Mouse (Mus musculus) megakaryocyte progenitor cell, adult 5-6 weeks (primary cell): ENCODE measurements around the gene Tbc1d14. TPM values are rescaled to one million over a fixed set of nuclear protein-coding genes. Genes with fewer than 3 reads are reported as not detected.

ENCODE experiments used
- ATAC-seq: replicated peaks from 2 replicates; pipeline ENCODE4 v1.8.0; 2016; ENCODE audit warnings: mild to moderate bottlenecking, moderate TSS enrichment, inconsistent platforms; ENCODE audit not compliant: poor library complexity
- total RNA-seq, 2 experiments: library from RNA; stranded (forward) in 1 of 2; stranded (reverse) in 1 of 2; fragments of 157-497, 149-512 nt in 1 of 2; fragments of 200-1000 nt in 1 of 2; gene quantifications; 2 replicates each; pipeline versions ENCODE4 v1.2.3 to v1.2.4; 2015 to 2017

Gene Tbc1d14
- total RNA-seq, 2 experiments from 2014 or later, result 5.8 to 19.5 TPM

GRCm38 (mm10) chr5:36578982-36579381 is 14.1 kb downstream of the Tbc1d14 start:
- no peak for ATAC-seq

- no peak for ATAC-seq
Observed at GRCm38 (mm10) chr5:36576457-36576856, 16.6 kb downstream of the Tbc1d14 start.

- no peak for ATAC-seq
Observed at GRCm38 (mm10) chr5:36575745-36576144, 17.3 kb downstream of the Tbc1d14 start.

- 0 out of 2 replicates have a peak, but pooled peaks have one; percentile 21 for ATAC-seq
Observed at GRCm38 (mm10) chr5:36575227-36575626, 17.8 kb downstream of the Tbc1d14 start.

- peak; percentile 37; the same call in 1 of the 2 replicates for ATAC-seq
Observed at GRCm38 (mm10) chr5:36574147-36574870, 18.8 kb downstream of the Tbc1d14 start.

GRCm38 (mm10) chr5:36573354-36573753 is 19.7 kb downstream of the Tbc1d14 start:
- ATAC-seq, result peak; percentile 88

GRCm38 (mm10) chr5:36571371-36571770 is 21.7 kb downstream of the Tbc1d14 start:
- ATAC-seq, result no peak

GRCm38 (mm10) chr5:36570546-36571245 is 22.4 kb downstream of the Tbc1d14 start:
- ATAC-seq, result no peak

GRCm38 (mm10) chr5:36570098-36570497 is 23.0 kb downstream of the Tbc1d14 start:
- ATAC-seq, result no peak

- no peak for ATAC-seq
Observed at GRCm38 (mm10) chr5:36568118-36568517, 25.0 kb downstream of the Tbc1d14 start.

- no peak for ATAC-seq
Observed at GRCm38 (mm10) chr5:36567627-36568026, 25.4 kb downstream of the Tbc1d14 start.

GRCm38 (mm10) chr5:36564530-36564929 is 28.5 kb downstream of the Tbc1d14 start:
- ATAC-seq, result peak; percentile 71

GRCm38 (mm10) chr5:36563741-36564140 is 29.3 kb downstream of the Tbc1d14 start:
- no peak for ATAC-seq

- ATAC-seq, result peak; percentile 82
Observed at GRCm38 (mm10) chr5:36562791-36563445, 30.2 kb downstream of the Tbc1d14 start.

GRCm38 (mm10) chr5:36561509-36561908 is 31.6 kb downstream of the Tbc1d14 start:
- no peak for ATAC-seq

GRCm38 (mm10) chr5:36560490-36560889 is 32.6 kb downstream of the Tbc1d14 start:
- ATAC-seq, result no peak

- ATAC-seq, result no peak
Observed at GRCm38 (mm10) chr5:36559510-36560235, 33.4 kb downstream of the Tbc1d14 start.

GRCm38 (mm10) chr5:36559106-36559505 is 34.0 kb downstream of the Tbc1d14 start:
- no peak for ATAC-seq

- no peak for ATAC-seq
Observed at GRCm38 (mm10) chr5:36558526-36558925, 34.5 kb downstream of the Tbc1d14 start.

- ATAC-seq, result peak; percentile 61
Observed at GRCm38 (mm10) chr5:36557584-36558308, 35.3 kb downstream of the Tbc1d14 start.
